Mouse (Mus musculus) monocyte, adult 59 days (primary cell): Measurements from ENCODE around the gene Mfge8. TPM values are rescaled to one million over a fixed set of nuclear protein-coding genes. Genes with fewer than 3 reads are reported as not detected.

Source experiments
- total RNA-seq, 2 experiments: library from RNA; stranded (reverse); gene quantifications; one replicate each; pipeline ENCODE4 v1.2.4; 2023

Mfge8 gene
- total RNA-seq: 10 to 100 TPM; 19.3 to 21.0 TPM

GRCm38 (mm10) chr7:79148711-79149266 is at the start of gene Mfge8:
TSS of gene Mfge8 (minus strand) at chr7:79149060.

DNA sequence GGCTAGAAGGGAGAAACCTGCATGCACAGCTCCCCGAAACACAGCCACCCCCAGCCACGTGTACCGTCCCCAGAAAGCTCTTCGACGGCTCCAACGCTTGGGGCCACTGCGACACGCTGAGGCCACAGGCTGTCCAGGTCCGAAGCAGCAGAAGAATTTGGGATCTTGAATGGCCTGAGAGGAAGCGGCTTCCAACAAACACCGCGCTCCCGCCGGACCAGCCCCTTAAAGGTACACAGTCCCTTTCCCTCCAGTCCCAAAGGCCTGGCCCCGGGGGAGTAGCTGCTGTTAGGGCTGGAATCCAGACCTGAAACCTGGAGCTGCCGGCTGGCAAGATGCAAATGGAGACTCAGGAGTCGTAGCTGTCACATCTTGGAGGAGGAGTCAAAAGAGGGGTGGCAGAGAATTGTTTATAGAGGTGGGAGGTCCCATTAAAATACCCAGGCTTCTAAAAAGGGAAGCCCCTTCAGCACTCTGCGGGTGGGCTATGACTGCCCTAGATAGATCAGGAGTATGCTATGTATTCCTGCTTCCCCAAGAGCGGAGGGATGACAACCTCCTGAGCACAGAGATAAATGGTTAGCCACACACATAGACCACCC is 17.9 kb downstream of the Mfge8 start, which contains the start of gene Hapln3:
Gene Hapln3 (minus strand): TSS at position 176 of the 602 bp plus-strand sequence.

Other genes with a start within 250 kb of the Mfge8 start
- gene Isg20, start 235.6 kb downstream of the Mfge8 start, total RNA-seq: 10 to 100 TPM; 16.5 to 19.0 TPM
- gene Acan, start 95.6 kb downstream of the Mfge8 start, total RNA-seq: not detected
- gene Hapln3, start 18.0 kb downstream of the Mfge8 start, total RNA-seq: not detected
- 10 to 100 TPM; 39.4 to 43.1 TPM for gene Abhd2, start 124.1 kb upstream of the Mfge8 start, total RNA-seq
- gene Rlbp1, start 238.0 kb upstream of the Mfge8 start, total RNA-seq: not detected
- under 1 TPM; 0.31 to 0.88 TPM for gene Fanci, start 242.9 kb upstream of the Mfge8 start, total RNA-seq